Mouse (Mus musculus) lung, postnatal 14 days (tissue): ENCODE measurements at regions not wholly inside any gene's neighbourhood (a gene's known extent, or its start where the extent isn't known, plus 50 kb on each side); places are given as distances from the start of the nearest gene placed in this dataset.

Experiments
- DNase-seq: peaks from one replicate; pipeline ENCODE4 v3.0.0; 2021

GRCm38 (mm10) chr9:33238846-33239245 lies 602.8 kb downstream of the Ets1 start:
- DNase-seq, result no peak

- DNase-seq, result no peak
Observed at GRCm38 (mm10) chr9:33240506-33240905, 604.5 kb downstream of the Ets1 start.

- no peak for DNase-seq
Observed at GRCm38 (mm10) chr9:33240914-33241635, 605.1 kb downstream of the Ets1 start.

GRCm38 (mm10) chr9:33246932-33247331 lies 610.9 kb downstream of the Ets1 start:
- DNase-seq, result peak; percentile 65

GRCm38 (mm10) chr9:33258241-33258640 lies 622.2 kb downstream of the Ets1 start:
- DNase-seq, result no peak

GRCm38 (mm10) chr9:33260171-33260570 lies 624.1 kb downstream of the Ets1 start:
- peak; percentile 40 for DNase-seq

GRCm38 (mm10) chr9:33289381-33289780 lies 653.4 kb downstream of the Ets1 start:
- DNase-seq, result no peak

- no peak for DNase-seq
Observed at GRCm38 (mm10) chr9:33292116-33292515, 656.1 kb downstream of the Ets1 start.

- DNase-seq, result no peak
Observed at GRCm38 (mm10) chr9:33295925-33296324, 659.9 kb downstream of the Ets1 start.

- no peak for DNase-seq
Observed at GRCm38 (mm10) chr9:33319525-33320025, 683.6 kb downstream of the Ets1 start.

GRCm38 (mm10) chr9:33327722-33328121 lies 691.7 kb downstream of the Ets1 start:
- DNase-seq, result no peak

- no peak for DNase-seq
Observed at GRCm38 (mm10) chr9:33350258-33350657, 714.2 kb downstream of the Ets1 start.

- no peak for DNase-seq
Observed at GRCm38 (mm10) chr9:33356621-33357020, 720.6 kb downstream of the Ets1 start.

GRCm38 (mm10) chr9:33360966-33361365 lies 724.9 kb downstream of the Ets1 start:
- no peak for DNase-seq

GRCm38 (mm10) chr9:33389170-33389569 lies 753.1 kb downstream of the Ets1 start:
- DNase-seq, result no peak

GRCm38 (mm10) chr9:33404691-33405090 lies 768.7 kb downstream of the Ets1 start:
- no peak for DNase-seq

GRCm38 (mm10) chr9:33407517-33407916 lies 771.5 kb downstream of the Ets1 start:
- DNase-seq, result no peak

GRCm38 (mm10) chr9:33423781-33424180 lies 787.8 kb downstream of the Ets1 start:
- DNase-seq, result no peak

- DNase-seq, result no peak
Observed at GRCm38 (mm10) chr9:33436459-33436858, 800.4 kb downstream of the Ets1 start.

GRCm38 (mm10) chr9:33442266-33442665 lies 806.2 kb downstream of the Ets1 start:
- DNase-seq, result no peak

GRCm38 (mm10) chr9:33445902-33446301 lies 809.9 kb downstream of the Ets1 start:
- DNase-seq, result no peak

- no peak for DNase-seq
Observed at GRCm38 (mm10) chr9:33475106-33475505, 839.1 kb downstream of the Ets1 start.

GRCm38 (mm10) chr9:33482845-33483540 lies 847.0 kb downstream of the Ets1 start:
- DNase-seq, result no peak

GRCm38 (mm10) chr9:33483541-33483846 lies 847.5 kb downstream of the Ets1 start:
- DNase-seq, result no peak
